Mouse (Mus musculus): Measurements from ENCODE around the gene Tmem231. TPM values are rescaled to one million over a fixed set of nuclear protein-coding genes. Genes with fewer than 3 reads are reported as not detected.

Tmem231 gene
- polyA plus RNA-seq, 1 experiment, result 4.5 TPM

DNA sequence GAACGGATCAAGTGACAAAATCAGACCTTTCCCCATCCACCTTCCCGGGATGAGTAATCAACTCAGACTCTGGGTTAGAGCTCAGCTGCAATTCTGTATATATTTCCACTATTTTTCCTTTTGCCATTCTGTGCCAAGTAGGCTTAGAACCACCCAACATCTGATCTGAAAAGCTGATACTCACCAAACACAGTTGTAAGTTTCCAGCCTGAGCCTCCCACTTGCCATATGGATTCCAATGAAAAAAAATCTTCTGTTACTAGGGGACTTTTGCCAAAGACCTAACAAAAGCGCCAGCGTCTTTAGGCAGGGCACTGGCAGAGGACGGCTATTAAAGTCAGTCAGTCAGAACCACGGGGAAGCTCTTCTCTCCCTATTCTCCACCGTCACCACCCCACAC, 22.1 kb downstream of the Tmem231 start:
- H3K4me3 ChIP-seq, result no peak overlapping the region
- no peak overlapping the region for H3K4me2 ChIP-seq (ENCODE audit: low read depth)
- no peaks in the 10 kb centered on the region for H3K27me3 ChIP-seq (ENCODE audit: control insufficient read depth, insufficient read depth, insufficient read length)
- no peak overlapping the region for H3ac ChIP-seq (ENCODE audit: control insufficient read depth, insufficient read length)
- no peaks in the 10 kb centered on the region for H3K79me2 ChIP-seq (ENCODE audit: control insufficient read depth, insufficient read depth)
- no peak for TF ChIP-seq E2F4 (IDR thresholded peaks at IDR 0.05; ENCODE audit: insufficient read depth)
- TF ChIP-seq REST (IDR thresholded peaks at IDR 0.05; ENCODE audit: insufficient read depth, insufficient read length), result no peak
- TF ChIP-seq CEBPB (IDR thresholded peaks at IDR 0.05; ENCODE audit: insufficient read depth, poor library complexity, severe bottlenecking), result no peak
- TF ChIP-seq MYOD1 (IDR thresholded peaks at IDR 0.05; ENCODE audit: control insufficient read depth in 1 of 3, insufficient read length in 2 of 3, low read depth in 2 of 3), result no peak
- TF ChIP-seq TCF12 (IDR thresholded peaks at IDR 0.05; ENCODE audit: insufficient read depth, poor library complexity, severe bottlenecking), result no peak
- no peak for TF ChIP-seq USF1 (IDR thresholded peaks at IDR 0.05; ENCODE audit: low read depth)
- TF ChIP-seq POLR2A (IDR thresholded peaks at IDR 0.05; ENCODE audit: insufficient read length, low read depth), result no peak
- TF ChIP-seq MAX (IDR thresholded peaks at IDR 0.05; ENCODE audit: low read depth), result no peak
- TF ChIP-seq MYOG (IDR thresholded peaks at IDR 0.05; ENCODE audit: control insufficient read depth in 1 of 3, insufficient read depth in 1 of 3, insufficient read length in 2 of 3, low read depth in 2 of 3), result no peak
- TF ChIP-seq TCF3 (IDR thresholded peaks at IDR 0.05; ENCODE audit: insufficient read length, low read depth), result no peak
- no peak for TF ChIP-seq SRF (IDR thresholded peaks at IDR 0.05; ENCODE audit: control insufficient read depth, insufficient read length, low read depth)
- no peak for TF ChIP-seq POLR2AphosphoS2 (IDR thresholded peaks at IDR 0.05; ENCODE audit: insufficient read length, low read depth)
- H3K36me3 ChIP-seq (ENCODE audit: control insufficient read depth, insufficient read depth), result no peaks in the 10 kb centered on the region

GRCm38 (mm10) chr8:111909621-111910450, 23.8 kb downstream of the Tmem231 start, which contains the start of gene Chst5:
Gene Chst5, minus strand, starts transcription at chr8:111910447.
- Histone ChIP-seq H3ac (ENCODE audit: control insufficient read depth, insufficient read length) (no peak within 1 kb of the TSS), H3K4me2 (ENCODE audit: low read depth) (no peak within 1 kb of the TSS), H3K79me2 (ENCODE audit: control insufficient read depth, insufficient read depth) (no peaks in the 10 kb centered on the region), H3K4me3 (no peak within 1 kb of the TSS), H3K36me3 (ENCODE audit: control insufficient read depth, insufficient read depth) (no peaks in the 10 kb centered on the region), H3K27me3 (ENCODE audit: control insufficient read depth, insufficient read depth, insufficient read length) (no peaks in the 10 kb centered on the region)
- TF ChIP-seq POLR2AphosphoS2 (IDR thresholded peaks at IDR 0.05; ENCODE audit: insufficient read length, low read depth), result no peak
- no peak for TF ChIP-seq MYOG (IDR thresholded peaks at IDR 0.05; ENCODE audit: control insufficient read depth in 1 of 3, insufficient read depth in 1 of 3, insufficient read length in 2 of 3, low read depth in 2 of 3)
- TF ChIP-seq TCF12 (IDR thresholded peaks at IDR 0.05; ENCODE audit: insufficient read depth, poor library complexity, severe bottlenecking), result no peak
- TF ChIP-seq TCF3 (IDR thresholded peaks at IDR 0.05; ENCODE audit: insufficient read length, low read depth), result no peak
- TF ChIP-seq REST (IDR thresholded peaks at IDR 0.05; ENCODE audit: insufficient read depth, insufficient read length), result no peak
- TF ChIP-seq CEBPB (IDR thresholded peaks at IDR 0.05; ENCODE audit: insufficient read depth, poor library complexity, severe bottlenecking), result no peak
- TF ChIP-seq USF1 (IDR thresholded peaks at IDR 0.05; ENCODE audit: low read depth), result no peak

DNA sequence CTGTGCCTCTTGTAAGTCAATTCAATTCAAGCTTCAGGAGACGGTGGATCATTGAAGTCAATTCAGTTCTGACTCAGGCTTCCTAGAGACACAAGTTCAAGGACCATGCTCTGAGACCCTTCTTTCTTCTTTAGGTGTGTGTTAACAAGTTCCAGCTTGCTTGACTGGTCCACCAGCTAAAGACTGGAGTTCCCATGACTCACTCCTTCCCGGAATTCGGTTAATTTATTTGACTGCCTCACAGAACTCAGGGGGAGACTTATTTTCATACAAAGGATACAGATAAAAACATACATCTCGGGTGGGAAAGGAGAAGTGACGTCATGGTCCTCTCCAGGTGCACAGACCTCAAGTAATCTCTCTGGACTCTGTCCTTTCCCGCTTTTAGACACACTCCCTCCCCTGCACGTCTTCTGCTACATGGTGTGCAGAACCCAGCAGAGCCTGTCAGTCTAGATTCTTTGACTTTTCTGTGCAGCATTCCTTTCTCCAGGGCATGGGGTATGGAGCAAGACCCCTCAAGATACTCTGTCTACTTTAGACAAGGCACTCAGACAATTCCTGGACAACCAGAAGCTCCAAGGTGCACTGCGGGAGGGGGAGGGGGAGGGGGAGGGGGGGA, 28.1 kb downstream of the Tmem231 start:
- no peak overlapping the region for H3K4me2 ChIP-seq (ENCODE audit: low read depth)
- H3K27me3 ChIP-seq (ENCODE audit: control insufficient read depth, insufficient read depth, insufficient read length), result no peaks in the 10 kb centered on the region
- TF ChIP-seq E2F4 (IDR thresholded peaks at IDR 0.05; ENCODE audit: insufficient read depth), result no peak
- TF ChIP-seq TCF3 (IDR thresholded peaks at IDR 0.05; ENCODE audit: insufficient read length, low read depth), result no peak
- TF ChIP-seq CEBPB (IDR thresholded peaks at IDR 0.05; ENCODE audit: insufficient read depth, poor library complexity, severe bottlenecking), result no peak
- TF ChIP-seq REST (IDR thresholded peaks at IDR 0.05; ENCODE audit: insufficient read depth, insufficient read length), result no peak
- TF ChIP-seq MYOG (IDR thresholded peaks at IDR 0.05; ENCODE audit: control insufficient read depth in 1 of 3, insufficient read depth in 1 of 3, insufficient read length in 2 of 3, low read depth in 2 of 3), result no peak
- H3ac ChIP-seq (ENCODE audit: control insufficient read depth, insufficient read length), result no peak overlapping the region
- no peaks in the 10 kb centered on the region for H3K79me2 ChIP-seq (ENCODE audit: control insufficient read depth, insufficient read depth)
- no peak overlapping the region for H3K4me3 ChIP-seq
- no peaks in the 10 kb centered on the region for H3K36me3 ChIP-seq (ENCODE audit: control insufficient read depth, insufficient read depth)

GRCm38 (mm10) chr8:111902080-111902479, 31.6 kb downstream of the Tmem231 start:
- no peak overlapping the region for H3ac ChIP-seq (ENCODE audit: control insufficient read depth, insufficient read length)
- no peaks in the 10 kb centered on the region for H3K27me3 ChIP-seq (ENCODE audit: control insufficient read depth, insufficient read depth, insufficient read length)
- no peak overlapping the region for H3K4me3 ChIP-seq
- peak; percentile 86 for TF ChIP-seq TCF3 (IDR thresholded peaks at IDR 0.05; ENCODE audit: insufficient read length, low read depth)
- TF ChIP-seq TCF12 (IDR thresholded peaks at IDR 0.05; ENCODE audit: insufficient read depth, poor library complexity, severe bottlenecking), result peak; percentile 95
- peak; percentile 74 to 97 (median 90) for TF ChIP-seq MYOD1 (IDR thresholded peaks at IDR 0.05; ENCODE audit: control insufficient read depth in 1 of 3, insufficient read length in 2 of 3, low read depth in 2 of 3)
- peak; percentile 95 to 100 (median 98) for TF ChIP-seq MYOG (IDR thresholded peaks at IDR 0.05; ENCODE audit: control insufficient read depth in 1 of 3, insufficient read depth in 1 of 3, insufficient read length in 2 of 3, low read depth in 2 of 3)
- no peak for TF ChIP-seq CEBPB (IDR thresholded peaks at IDR 0.05; ENCODE audit: insufficient read depth, poor library complexity, severe bottlenecking)
- H3K79me2 ChIP-seq (ENCODE audit: control insufficient read depth, insufficient read depth), result no peaks in the 10 kb centered on the region
- no peak overlapping the region for H3K4me2 ChIP-seq (ENCODE audit: low read depth)
- H3K36me3 ChIP-seq (ENCODE audit: control insufficient read depth, insufficient read depth), result no peaks in the 10 kb centered on the region

DNA sequence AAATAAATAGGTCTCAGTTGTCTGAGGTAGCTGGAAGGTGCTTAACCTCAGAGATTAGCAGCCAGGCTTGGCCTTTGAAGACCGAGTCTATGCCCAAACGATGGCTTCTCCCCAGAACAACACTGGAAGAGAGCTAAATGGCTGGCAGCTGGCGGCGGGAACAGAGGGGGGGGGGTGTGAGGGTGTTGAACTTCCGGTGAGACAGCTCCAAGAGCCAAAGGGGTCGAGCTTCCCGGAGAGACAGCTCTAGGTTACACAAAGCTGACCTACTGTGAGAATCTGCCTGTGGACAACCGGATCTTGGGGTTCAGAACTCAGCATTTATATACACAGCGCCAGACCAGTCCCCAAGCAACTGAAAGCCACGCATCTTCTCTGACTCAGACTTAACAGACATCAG, 35.1 kb downstream of the Tmem231 start:
- Histone ChIP-seq H3K4me2 (ENCODE audit: low read depth) (no peak overlapping the region), H3K36me3 (ENCODE audit: control insufficient read depth, insufficient read depth) (no peaks in the 10 kb centered on the region), H3K4me3 (no peak overlapping the region), H3K27me3 (ENCODE audit: control insufficient read depth, insufficient read depth, insufficient read length) (no peaks in the 10 kb centered on the region), H3ac (ENCODE audit: control insufficient read depth, insufficient read length) (no peak overlapping the region), H3K79me2 (ENCODE audit: control insufficient read depth, insufficient read depth) (no peaks in the 10 kb centered on the region)
- TF ChIP-seq POLR2AphosphoS2 (IDR thresholded peaks at IDR 0.05; ENCODE audit: insufficient read length, low read depth), result no peak
- no peak for TF ChIP-seq E2F4 (IDR thresholded peaks at IDR 0.05; ENCODE audit: insufficient read depth)
- TF ChIP-seq MYOD1 (IDR thresholded peaks at IDR 0.05; ENCODE audit: control insufficient read depth in 1 of 3, insufficient read length in 2 of 3, low read depth in 2 of 3), result no peak
- TF ChIP-seq REST (IDR thresholded peaks at IDR 0.05; ENCODE audit: insufficient read depth, insufficient read length), result no peak
- no peak for TF ChIP-seq TCF12 (IDR thresholded peaks at IDR 0.05; ENCODE audit: insufficient read depth, poor library complexity, severe bottlenecking)
- TF ChIP-seq MYOG (IDR thresholded peaks at IDR 0.05; ENCODE audit: control insufficient read depth in 1 of 3, insufficient read depth in 1 of 3, insufficient read length in 2 of 3, low read depth in 2 of 3), result no peak
- no peak for TF ChIP-seq MAX (IDR thresholded peaks at IDR 0.05; ENCODE audit: low read depth)
- TF ChIP-seq CEBPB (IDR thresholded peaks at IDR 0.05; ENCODE audit: insufficient read depth, poor library complexity, severe bottlenecking), result no peak
- TF ChIP-seq POLR2A (IDR thresholded peaks at IDR 0.05; ENCODE audit: insufficient read length, low read depth), result no peak
- TF ChIP-seq USF1 (IDR thresholded peaks at IDR 0.05; ENCODE audit: low read depth), result no peak
- no peak for TF ChIP-seq TCF3 (IDR thresholded peaks at IDR 0.05; ENCODE audit: insufficient read length, low read depth)
- no peak for TF ChIP-seq SRF (IDR thresholded peaks at IDR 0.05; ENCODE audit: control insufficient read depth, insufficient read length, low read depth)

Data from myocyte (in vitro differentiated cells).